Mouse (Mus musculus) adrenal gland, adult (tissue): ENCODE results near the gene Cbx8.

Source experiments
- DNase-seq, 2 experiments: peaks; one replicate each; pipeline ENCODE4 v3.0.0; 2022 to 2023; ENCODE audit warnings: low spot score in 1 of 2; ENCODE audit not compliant: inconsistent age in 2 of 2

Cbx8 gene

GRCm38 (mm10) chr11:119051927-119052660 is 11.3 kb upstream of the Cbx8 start:
- DNase-seq = peak; percentile 39 to 68

GRCm38 (mm10) chr11:119051426-119051825 is 10.7 kb upstream of the Cbx8 start:
- no peak for DNase-seq

GRCm38 (mm10) chr11:119050361-119050760 is 9.6 kb upstream of the Cbx8 start:
- no peak for DNase-seq

GRCm38 (mm10) chr11:119048133-119048510 is 7.4 kb upstream of the Cbx8 start:
- DNase-seq = peak in 1 of 2 experiments; percentile 55

- DNase-seq = no peak
Observed at GRCm38 (mm10) chr11:119047261-119048132, 6.7 kb upstream of the Cbx8 start.

GRCm38 (mm10) chr11:119046601-119047245 is 6.0 kb upstream of the Cbx8 start:
- DNase-seq = peak; percentile 40 to 86

GRCm38 (mm10) chr11:119044551-119045337 is 4.0 kb upstream of the Cbx8 start:
- DNase-seq = peak; percentile 33 to 69

GRCm38 (mm10) chr11:119043761-119044550 is 3.2 kb upstream of the Cbx8 start:
- DNase-seq = peak; percentile 32 to 74

- DNase-seq = no peak
Observed at GRCm38 (mm10) chr11:119043273-119043540, 2.4 kb upstream of the Cbx8 start.

GRCm38 (mm10) chr11:119042466-119043272 is 1.9 kb upstream of the Cbx8 start:
- peak; percentile 33 to 73 for DNase-seq

GRCm38 (mm10) chr11:119041750-119042465 is 1.1 kb upstream of the Cbx8 start:
- DNase-seq = peak in 1 of 2 experiments; percentile 66

GRCm38 (mm10) chr11:119041325-119041716 is 552 bp upstream of the Cbx8 start:
- no peak for DNase-seq

GRCm38 (mm10) chr11:119039732-119040512 is 847 bp downstream of the Cbx8 start:
- DNase-seq = no peak

GRCm38 (mm10) chr11:119038744-119039484 is 1.9 kb downstream of the Cbx8 start:
- peak; percentile 41 to 58 for DNase-seq

GRCm38 (mm10) chr11:119037780-119038401 is 2.9 kb downstream of the Cbx8 start:
- DNase-seq = no peak

GRCm38 (mm10) chr11:119036934-119037779 is 3.6 kb downstream of the Cbx8 start:
- peak; percentile 46 to 78 for DNase-seq
